Mouse (Mus musculus) layer of hippocampus, adult 11-12 months (tissue): Measurements from ENCODE around the gene 4933415F23Rik.

Experiments used
- DNase-seq: peaks from one replicate; pipeline ENCODE4 v3.0.0; 2022; ENCODE audit warnings: low spot score

4933415F23Rik gene

GRCm38 (mm10) chr1:23102021-23102420 is at the start of gene 4933415F23Rik:
TSS of gene 4933415F23Rik (minus strand) at chr1:23102253.
- DNase-seq, result no peak

GRCm38 (mm10) chr1:23151722-23152121 is 49.7 kb upstream of the 4933415F23Rik start:
- DNase-seq, result no peak

- DNase-seq, result no peak
Observed at GRCm38 (mm10) chr1:23146198-23146873, 44.3 kb upstream of the 4933415F23Rik start.

- no peak for DNase-seq
Observed at GRCm38 (mm10) chr1:23141121-23141811, 39.2 kb upstream of the 4933415F23Rik start.

- peak; percentile 65 for DNase-seq
Observed at GRCm38 (mm10) chr1:23140530-23140929, 38.5 kb upstream of the 4933415F23Rik start.

- DNase-seq, result no peak
Observed at GRCm38 (mm10) chr1:23120901-23121300, 18.8 kb upstream of the 4933415F23Rik start.

GRCm38 (mm10) chr1:23119406-23119805 is 17.4 kb upstream of the 4933415F23Rik start:
- DNase-seq, result no peak

- no peak for DNase-seq
Observed at GRCm38 (mm10) chr1:23117423-23117822, 15.4 kb upstream of the 4933415F23Rik start.

GRCm38 (mm10) chr1:23109191-23109590 is 7.1 kb upstream of the 4933415F23Rik start:
- no peak for DNase-seq

GRCm38 (mm10) chr1:23102881-23103280 is 828 bp upstream of the 4933415F23Rik start:
- DNase-seq, result no peak

GRCm38 (mm10) chr1:23099791-23100190 is 2.3 kb downstream of the 4933415F23Rik start:
- no peak for DNase-seq

- peak; percentile 28 for DNase-seq
Observed at GRCm38 (mm10) chr1:23098451-23098850, 3.6 kb downstream of the 4933415F23Rik start.

GRCm38 (mm10) chr1:23097996-23098395 is 4.1 kb downstream of the 4933415F23Rik start:
- DNase-seq, result no peak

- peak; percentile 31 for DNase-seq
Observed at GRCm38 (mm10) chr1:23067715-23068114, 34.3 kb downstream of the 4933415F23Rik start.

GRCm38 (mm10) chr1:23064717-23065475 is 37.2 kb downstream of the 4933415F23Rik start:
- DNase-seq, result no peak

- no peak for DNase-seq
Observed at GRCm38 (mm10) chr1:23063946-23064345, 38.1 kb downstream of the 4933415F23Rik start.

- peak; percentile 27 for DNase-seq
Observed at GRCm38 (mm10) chr1:23061614-23062373, 40.3 kb downstream of the 4933415F23Rik start.

GRCm38 (mm10) chr1:23060056-23060455 is 42.0 kb downstream of the 4933415F23Rik start:
- DNase-seq, result no peak
